Mouse (Mus musculus): ENCODE data around the gene Wdr81.
A peak's percentile ranks its signal among the peaks of the same experiment; 100 is the strongest.
"Not testable (repeated sequence)": the region's sequence is repeated elsewhere in the genome, so short reads cannot be mapped to it uniquely, and the experiment has no call there.

Gene Wdr81

DNA sequence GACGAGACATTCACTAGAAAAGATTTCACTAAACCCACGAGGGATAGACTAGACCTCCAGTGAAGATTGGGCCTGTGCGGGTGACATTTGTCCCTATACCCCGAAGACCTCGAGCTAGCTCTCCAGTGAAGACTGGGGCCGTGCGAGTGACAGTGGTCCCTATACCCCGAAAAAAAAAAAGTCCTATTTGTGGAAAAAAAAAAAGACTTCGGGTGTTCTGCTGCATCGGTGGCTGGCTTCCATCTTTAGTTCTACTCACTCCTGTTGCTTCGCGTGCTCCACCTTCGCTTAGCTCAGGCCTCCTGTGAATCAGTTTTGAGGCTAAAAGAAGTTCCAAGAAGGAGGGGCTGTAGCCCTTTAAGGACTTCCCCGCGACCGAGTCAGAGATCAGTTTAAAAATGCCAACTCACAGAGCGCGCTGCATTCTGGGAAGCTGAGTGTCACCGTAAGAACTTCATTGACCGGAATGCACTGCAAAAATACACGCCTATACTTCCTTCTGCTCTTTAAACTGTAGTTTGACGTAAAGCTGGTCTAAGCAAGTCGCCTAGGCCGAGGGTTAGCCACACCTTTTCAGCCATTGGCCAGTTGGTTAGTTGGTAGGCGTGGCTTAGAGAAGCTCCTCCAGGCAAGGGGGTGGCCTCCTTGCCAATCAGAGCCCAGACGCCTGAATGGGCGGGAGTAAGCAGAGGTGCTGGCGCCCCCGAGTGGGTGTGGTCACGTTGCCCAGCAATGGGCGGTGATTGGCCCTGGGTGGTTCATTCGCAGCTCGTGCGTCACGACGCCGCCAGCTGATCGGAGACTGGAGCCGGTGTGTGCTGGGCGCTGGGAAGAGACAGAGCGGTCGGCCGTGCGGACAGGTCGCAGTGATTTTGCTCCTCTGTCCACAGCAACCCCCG lies 6.6 kb upstream of the Wdr81 start, which contains the start of gene Tlcd2:
TSS of gene Tlcd2 (plus strand) at position 872 of the 899 bp plus-strand sequence.
- DNase-seq (ENCODE audit: low spot score in 2 of 2): peak; percentile 100

DNA sequence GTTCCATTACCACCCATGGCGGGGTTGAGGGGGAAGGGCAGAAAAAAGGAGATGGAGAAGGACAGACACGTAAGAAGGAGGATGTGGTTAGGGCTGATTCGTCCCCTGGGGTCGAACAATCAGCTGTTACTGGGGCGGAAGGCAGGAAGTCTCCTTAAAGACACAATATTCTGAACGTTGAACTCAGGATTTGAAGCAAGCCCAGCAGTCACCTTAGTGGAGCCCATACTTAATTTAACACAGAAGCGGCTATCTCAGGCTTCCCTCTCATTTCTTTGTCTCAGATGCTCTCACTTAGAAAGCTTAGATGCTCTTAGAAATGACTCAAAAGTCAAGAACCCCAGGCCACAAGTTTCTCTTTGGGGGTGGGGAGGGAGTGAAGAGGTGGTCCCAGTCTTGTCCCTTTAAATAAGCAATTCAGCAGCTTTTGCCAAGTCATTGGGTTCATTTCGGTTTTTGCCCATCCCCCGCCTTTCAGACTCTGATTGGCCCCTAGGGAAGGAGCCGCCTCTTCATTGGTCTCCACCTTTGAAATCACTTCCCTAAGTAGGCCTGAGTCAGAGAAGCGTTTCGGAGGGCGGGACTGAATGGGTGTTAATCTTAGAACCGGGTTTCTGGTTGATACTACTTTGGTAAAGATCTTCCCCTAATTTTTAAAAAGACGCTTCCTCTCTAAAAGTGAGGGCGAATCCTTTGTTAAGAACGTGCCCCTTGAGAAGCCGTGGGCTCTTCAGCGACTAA lies 5.8 kb upstream of the Wdr81 start:
- DNase-seq (ENCODE audit: low spot score in 2 of 2): peak; percentile 91 to 96

DNA sequence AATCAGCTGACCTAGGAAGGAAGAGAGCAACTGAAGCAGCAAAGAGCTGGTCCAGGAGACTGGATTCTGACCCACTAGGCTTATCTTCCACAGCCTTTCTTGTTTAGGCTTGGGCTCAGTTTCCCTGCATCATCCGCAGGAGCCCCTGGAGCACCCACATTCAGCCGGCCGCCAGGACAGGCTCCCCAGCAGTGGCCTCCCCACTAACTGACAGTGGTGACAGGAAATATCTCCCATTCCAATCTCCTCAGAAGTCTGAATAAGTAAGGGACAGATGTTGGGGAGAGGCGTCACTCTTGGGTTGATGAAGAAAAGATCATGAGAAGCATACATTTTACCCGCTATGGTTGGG lies 5.2 kb upstream of the Wdr81 start:
- no peak for DNase-seq (ENCODE audit: low spot score in 2 of 2)

DNA sequence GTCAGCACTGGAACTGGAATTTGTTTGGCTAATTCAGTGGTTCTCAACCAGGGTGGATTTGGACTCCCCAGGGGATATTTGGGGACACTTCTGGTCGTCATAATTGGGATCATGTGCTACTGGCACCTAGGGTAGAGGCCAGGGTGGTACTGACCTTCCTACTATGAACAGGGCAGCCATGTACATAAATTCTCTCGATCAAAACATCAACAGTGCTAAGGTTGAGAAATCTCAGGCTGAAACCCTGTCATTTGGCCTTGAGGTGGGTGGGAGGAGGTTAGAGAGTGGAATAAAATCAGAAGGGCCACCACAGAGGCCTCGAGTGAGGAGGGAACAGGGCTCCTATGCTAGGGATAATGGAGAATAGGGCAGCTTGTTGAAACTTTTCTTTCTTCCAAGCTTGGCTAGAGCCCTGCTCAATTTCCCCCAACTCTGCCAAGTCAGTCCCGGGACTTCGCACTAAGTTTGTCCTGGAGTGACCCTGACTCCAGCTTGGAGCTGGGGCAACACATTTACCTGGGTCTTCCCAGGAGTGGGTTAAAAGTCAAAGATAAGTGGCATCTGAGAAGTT lies 4.7 kb upstream of the Wdr81 start:
- no peak for DNase-seq (ENCODE audit: low spot score in 2 of 2)

DNA sequence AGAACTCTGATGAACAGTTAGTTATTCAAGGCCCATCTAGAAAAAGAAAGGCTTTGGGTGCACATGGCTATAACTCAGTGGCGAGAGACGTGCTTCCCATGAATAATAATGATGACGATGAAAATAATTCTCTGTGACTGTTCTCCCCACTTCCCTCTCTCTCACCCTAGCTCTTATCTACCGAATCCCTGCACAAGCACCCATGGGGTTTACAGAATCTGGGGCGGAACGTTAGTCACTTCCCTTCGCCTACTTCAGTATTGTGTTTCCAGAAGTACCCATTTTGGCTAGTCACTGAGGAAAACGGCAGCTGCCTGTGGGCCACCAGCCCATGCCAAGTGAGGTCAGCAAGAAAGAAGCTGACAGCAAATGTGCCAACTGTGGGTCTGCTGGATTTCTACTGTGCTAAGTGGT lies 4.1 kb upstream of the Wdr81 start:
- DNase-seq (ENCODE audit: low spot score in 2 of 2): peak; percentile 47 to 57

DNA sequence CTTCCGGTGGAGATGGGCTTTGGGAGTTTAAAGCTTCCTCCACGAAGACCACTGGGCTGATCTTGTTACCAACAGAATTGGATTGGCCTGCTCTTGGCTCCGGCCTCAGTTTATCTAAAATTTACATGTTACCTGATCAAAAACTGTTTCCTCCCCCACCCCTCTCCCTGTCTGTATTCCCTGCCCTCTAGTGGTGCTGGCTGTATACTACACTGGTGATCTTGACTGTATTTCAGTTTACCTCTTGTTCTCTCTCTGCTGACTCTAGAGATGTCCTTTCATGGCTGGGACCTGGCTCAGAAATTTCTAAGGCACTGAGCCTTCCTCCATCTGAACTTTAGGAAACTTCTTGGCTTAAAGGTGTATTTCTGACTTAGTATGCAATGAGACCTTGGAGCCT lies 3.7 kb upstream of the Wdr81 start:
- DNase-seq (ENCODE audit: low spot score in 2 of 2): peak; percentile 46 to 58

DNA sequence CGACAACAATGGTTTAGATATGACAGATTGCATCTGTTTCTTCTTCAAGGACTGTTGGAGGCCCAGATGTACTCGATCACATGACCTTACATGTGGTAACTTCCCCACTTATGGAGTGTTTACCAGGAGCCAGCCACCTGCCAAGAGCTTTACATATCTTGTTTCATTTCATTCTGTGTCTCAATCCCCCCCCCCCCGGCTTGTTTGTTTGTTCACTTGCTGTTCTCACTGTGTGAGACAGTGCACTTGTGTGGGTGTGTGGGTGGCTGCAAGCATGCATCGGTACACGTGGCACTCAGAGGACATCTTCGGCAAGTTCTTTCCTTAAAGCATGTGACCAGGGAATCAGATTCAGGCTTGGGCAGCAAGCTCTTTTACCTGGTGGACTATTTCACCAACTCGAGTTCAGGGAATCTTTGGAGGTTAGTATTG lies 1.9 kb upstream of the Wdr81 start:
- DNase-seq (ENCODE audit: low spot score in 2 of 2): no peak

DNA sequence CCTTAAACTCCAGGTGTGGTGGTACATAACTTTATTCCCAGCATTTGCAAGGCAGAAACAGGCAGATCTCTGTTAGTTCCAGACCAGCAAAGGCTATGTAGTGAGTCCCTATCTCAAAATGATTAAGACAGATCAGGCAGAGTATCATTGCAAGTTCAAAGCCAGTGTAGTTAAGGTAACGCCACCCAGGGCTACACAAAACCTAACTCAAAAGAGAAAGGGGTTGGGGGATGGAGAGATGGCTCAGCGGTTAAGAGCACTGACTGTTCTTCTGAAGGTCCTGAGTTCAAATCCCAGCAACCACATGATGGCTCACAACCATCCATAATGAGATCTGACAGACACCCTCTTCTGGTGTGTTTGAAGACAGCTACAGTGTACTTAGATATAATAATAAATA lies 1.5 kb upstream of the Wdr81 start:
- DNase-seq (ENCODE audit: low spot score in 2 of 2): not testable (repeated sequence)

DNA sequence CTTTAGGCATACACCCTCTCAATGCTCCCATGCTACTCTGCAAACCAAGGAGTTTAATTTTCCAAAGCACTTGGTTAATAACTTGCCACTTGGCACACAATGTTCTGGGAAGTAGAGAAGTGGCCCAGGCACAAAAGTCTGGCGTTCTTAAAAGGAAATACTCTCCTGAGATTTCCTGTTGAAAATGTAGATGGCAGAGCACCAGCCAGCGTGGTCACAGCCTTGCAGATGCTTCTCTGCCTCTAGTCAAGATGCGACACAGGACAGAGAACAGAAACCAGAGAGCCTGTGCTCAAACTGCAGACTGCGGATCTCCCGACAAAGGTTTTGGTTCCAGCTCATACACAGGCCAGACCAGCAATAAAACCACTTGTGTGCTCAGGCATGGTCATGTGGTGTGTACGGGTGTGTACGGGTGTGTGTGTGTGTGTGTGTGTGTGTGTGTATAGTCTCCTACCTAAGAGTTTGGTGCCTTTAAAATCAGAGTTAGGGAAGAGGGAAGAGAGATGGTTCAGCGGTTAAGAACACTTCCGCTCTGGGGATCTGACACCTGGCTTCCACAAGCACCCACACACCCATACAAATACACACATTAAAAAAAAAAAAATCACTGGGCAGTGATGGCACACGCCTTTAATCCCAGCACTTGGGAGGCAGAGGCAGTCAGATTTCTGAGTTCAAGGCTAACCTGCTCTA lies 672 bp upstream of the Wdr81 start:
- DNase-seq (ENCODE audit: low spot score in 2 of 2): peak; percentile 64 to 69

DNA sequence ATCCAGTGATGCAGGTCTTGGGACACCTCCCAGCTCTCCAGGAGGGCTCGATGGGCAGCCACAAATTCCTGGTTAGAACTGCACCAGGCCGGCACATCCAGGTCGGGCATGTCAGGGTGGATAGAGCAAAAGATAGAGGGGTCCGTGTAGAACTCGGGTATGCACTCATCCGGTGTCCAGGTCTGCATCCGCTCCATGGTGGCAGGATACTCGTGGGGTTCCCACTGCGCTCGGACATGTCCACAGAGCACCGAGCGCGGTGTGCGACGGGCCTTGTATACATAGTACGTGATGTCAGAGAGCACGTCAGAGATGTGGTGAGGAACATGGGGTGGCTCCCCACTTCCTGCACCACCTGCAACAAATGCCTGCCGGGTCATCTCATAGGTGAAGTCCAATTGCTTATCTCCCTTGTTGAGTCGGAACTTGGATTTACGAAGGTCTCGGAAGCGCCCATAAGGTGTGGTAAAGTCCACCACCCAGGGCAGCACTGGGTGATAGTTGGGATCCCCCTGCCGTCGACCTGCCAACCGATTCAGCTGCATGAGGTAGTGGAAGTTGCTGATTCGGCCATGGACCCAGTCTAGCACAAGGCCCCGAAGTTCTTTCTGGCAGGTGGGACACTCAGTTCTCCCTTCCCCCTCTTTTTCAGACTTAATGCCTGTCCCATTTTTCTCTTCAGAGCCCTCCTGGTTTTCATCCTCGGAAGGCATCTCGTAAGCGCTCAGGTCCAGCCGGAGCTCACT lies 1.5 kb downstream of the Wdr81 start:
- no peak for DNase-seq (ENCODE audit: low spot score in 2 of 2)

DNA sequence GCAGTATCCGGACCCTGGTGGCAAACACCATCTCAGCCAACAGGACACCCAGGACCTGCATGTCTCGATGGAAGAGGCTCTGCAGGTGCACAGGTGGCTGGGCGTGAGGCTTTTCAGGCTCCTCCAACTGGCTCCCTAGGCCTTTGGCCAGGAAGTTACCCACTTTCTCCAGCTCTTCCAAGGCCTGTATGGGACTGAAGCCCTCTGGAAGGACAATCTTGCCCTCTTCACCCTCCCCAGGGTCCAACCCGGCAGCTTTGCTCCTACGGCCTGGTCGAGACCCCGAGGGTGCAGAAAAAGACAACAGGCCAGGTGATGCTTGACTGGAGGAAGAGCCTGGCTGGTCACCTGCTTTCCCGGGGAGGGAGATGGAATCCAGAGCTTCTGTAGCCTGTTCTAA lies 2.4 kb downstream of the Wdr81 start:
- no peak for DNase-seq (ENCODE audit: low spot score in 2 of 2)

DNA sequence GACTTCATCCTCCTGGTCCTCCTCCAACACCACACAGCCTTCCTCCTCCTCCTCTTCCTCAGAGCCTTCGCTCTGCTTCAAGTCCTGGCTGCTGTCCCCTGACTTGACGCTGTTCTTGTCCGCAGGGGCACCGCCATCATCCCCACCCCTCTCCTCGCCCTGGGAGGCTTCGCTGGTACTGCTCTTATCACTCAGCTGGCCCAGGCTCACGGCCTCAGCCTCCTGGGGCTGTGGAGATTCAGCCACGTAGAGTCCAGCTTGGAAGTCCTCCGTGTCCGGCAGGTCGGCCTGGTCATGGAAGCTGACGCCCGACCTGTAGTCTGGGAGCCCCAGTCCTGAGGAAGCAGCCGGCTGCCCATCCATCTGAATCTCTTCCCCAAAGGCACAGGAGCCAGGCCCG lies 3.6 kb downstream of the Wdr81 start:
- no peak for DNase-seq (ENCODE audit: low spot score in 2 of 2)

DNA sequence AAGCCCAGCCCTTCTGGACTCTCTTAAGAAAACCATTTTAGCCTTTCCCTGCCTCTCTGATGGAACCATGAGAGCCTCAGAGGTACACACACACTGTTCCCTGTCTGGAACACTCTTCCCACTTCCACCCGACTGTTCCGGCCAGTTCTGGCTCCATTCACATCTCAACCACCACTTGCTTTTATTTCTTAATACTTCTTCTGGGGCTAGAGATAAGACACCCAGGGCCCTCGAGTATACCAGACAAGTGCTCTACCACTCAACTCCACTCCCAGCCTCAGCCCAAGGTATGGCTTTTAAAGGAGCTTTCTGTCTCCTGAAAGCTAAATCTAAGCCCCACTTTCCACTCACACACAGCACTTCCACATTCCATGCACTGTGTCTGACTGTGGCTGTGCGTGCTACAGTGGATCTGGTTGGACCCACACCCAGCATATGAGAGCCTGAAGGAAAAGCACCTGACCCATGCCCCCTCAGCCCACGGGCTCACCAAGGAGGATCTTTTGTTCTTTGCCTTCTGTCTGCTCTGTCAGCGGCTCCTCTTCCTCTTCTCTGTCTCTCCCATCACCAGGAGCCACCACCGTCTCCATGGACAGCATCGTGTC lies 4.1 kb downstream of the Wdr81 start:
- DNase-seq (ENCODE audit: low spot score in 2 of 2): no peak

DNA sequence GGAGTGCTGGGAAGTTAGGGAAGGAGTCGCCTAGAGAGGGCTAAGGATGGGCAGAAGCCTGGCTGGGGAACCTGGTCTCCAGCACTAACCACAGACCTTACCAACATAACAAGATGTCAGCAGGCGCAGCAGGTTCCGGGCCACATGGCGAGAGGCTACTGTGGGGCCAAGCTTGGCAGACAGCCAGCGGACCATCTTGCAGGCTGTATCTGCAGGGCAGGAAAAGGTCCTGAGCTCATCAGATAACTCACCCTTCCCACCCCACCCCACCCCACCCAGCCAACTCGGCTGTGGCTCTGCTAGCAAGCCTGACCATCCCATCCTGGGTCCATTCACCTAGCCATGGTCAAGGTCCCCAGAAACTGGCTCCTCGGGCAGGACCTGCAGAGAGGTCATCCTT lies 4.8 kb downstream of the Wdr81 start:
- peak; percentile 57 to 70 for DNase-seq (ENCODE audit: low spot score in 2 of 2)

DNA sequence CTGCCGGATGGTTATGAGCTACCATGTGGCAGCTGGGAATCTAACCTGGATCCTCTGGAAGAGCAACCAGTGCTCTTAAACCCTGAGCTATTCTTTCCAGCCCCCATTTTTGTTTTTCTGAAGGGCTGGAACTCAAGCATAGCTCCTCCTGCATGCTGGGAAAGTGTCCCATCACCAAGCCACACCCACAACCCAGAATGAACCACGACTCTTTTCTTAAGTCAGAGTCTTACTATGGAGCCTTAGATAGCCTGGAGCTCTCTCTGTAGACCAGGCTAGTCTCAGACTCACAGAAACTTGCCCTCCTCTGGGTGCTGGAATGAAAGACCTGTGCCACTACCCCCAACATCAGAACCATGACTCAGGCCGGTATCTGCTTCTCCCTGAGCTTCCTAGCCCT lies 5.9 kb downstream of the Wdr81 start:
- DNase-seq (ENCODE audit: low spot score in 2 of 2): no peak

DNA sequence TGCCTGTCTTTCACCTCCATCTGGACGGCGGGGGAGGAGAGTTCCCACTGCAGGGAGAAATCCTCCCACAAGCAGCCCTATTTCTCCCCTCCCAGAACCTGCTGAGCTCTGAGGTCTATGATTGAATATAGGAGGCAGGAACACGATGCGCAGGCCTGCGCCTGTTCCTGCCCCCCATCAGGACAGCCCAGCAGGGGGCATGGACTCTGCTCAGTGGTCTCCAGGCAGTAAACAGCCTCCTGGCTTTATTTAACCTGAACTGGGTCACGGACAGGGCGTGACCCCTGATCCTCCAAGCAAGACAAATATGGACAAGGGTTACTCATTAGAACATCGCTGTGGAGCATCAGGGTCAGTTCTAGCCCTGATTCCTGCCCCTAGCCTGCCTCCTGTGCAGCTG lies 10.8 kb downstream of the Wdr81 start:
- no peak for DNase-seq (ENCODE audit: low spot score in 2 of 2)

DNA sequence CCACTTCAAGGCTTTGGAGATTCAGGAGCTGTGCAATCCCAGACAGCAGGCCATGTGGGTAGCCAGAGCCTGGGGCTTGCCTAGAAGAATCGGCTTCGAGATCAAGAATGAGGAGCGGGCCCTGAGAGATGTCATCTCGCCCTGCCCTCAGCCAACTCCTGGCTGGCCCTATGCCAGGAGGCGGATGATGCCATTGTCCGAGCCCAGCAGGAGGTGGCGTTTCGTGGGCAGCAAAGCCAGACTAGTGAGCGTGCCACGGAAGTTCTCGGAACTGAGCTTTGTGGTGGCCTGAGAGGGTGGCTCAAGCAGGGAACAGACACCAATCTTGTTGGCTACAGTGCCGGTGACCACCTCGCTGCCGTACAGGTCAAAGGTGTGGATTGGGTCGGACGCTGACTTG lies 12.9 kb downstream of the Wdr81 start:
- no peak for DNase-seq (ENCODE audit: low spot score in 2 of 2)

DNA sequence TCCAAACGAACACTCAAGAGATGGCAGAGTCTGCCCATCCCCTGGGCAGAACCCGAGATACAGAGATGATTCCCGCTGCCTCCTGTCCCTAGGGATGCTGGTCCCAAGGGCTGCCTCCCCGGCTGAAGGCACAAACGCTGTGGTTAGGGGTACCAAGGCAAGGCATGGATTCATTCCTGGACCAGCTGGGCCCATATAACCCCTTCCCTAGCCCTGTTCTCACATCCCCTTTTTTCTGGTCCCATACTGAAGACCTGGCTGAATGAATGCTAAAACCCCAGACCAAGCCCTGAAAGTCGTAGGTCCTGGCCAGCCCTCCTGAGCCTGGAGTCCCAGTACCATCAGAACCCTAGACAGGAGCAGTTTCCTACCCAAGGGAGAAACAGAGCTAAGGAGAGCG lies 13.5 kb downstream of the Wdr81 start:
- DNase-seq (ENCODE audit: low spot score in 2 of 2): no peak

DNA sequence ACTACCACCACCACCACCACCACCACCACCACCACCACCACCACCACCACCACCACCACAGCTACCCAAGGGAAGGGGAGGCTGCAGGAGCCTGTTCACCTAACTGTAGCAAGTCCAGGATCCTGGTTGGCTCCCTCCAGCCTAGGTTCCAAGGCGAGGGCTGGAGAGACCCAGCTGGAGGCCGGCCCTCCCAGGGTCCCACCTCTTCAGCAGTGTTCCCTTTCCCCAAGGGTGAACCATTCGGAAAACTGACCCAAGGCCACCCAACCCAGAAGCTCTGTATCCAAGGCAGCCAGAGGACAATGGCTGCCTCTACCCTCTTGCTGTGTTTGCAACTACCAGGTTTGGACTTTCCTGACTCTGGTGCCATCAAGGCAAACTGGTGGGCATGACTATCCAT lies 14.6 kb downstream of the Wdr81 start:
- DNase-seq (ENCODE audit: low spot score in 2 of 2): no peak

DNA sequence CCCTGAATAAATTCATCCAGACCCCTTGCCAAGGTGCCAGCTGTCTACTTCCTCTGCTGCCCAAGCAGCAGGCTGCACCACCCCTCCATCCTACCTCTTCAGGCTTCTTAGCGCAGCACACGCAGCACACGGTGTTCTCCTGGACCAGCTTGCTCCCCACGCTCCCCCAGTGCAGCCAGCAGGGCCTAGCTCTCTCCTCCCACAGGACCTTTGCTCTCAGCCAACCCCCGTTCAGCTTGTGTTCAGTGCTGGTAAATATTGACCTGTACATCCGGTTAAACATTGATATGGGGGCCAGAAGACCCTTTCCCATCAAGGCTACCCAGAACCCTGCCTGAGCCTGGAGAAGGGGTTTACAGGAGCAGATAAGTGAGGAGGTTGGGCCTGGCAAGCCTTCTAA lies 15.2 kb downstream of the Wdr81 start, which contains the start of gene Serpinf2:
TSS of gene Serpinf2 (minus strand) at position 229 of the 400 bp plus-strand sequence.
- no peak for DNase-seq (ENCODE audit: low spot score in 2 of 2)

DNA sequence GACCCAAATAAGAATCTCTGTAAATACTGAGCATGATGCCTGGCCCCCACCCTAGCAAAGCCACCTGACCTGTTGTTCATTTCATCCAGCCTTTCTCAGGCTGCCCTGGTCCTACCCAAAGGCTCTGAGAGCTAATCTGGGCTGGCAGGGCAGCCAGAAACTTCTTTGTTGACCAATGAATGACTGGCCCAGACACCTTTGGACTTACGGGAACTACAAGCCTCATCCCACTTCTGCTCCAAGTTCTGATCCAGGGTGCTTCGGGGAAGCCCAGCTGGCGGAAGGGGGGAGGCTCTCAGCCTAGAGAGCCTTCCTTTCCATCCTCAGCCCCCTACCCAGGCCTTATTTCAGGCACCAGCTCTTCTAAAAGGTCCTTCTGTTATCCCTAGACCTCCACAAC lies 15.7 kb downstream of the Wdr81 start:
- no peak for DNase-seq (ENCODE audit: low spot score in 2 of 2)

Measured in spleen, postnatal 36 days (tissue).